Comparison of ENCODE assay signal across 14 mouse cellular contexts in the genomic region with DNA sequence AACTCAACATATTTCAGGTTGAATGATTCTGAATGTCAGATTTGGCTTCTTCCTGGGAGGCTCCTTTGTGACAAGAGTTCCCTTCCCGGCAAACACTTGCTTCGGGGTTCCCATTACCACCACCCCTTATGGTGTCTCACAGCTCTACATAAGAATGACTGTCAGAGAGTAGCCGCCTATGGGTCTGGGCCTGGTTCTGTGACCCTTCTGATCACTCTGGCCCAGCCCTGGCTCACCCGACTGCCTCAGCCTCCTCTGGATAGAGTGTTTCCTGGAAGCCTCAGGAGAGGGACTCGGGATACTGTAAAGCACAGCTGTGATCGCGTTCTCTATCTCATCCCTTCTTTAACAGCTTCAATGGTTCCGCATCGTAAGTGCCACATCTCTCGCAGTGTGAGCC.
A peak's percentile ranks its signal among the peaks of the same experiment; 100 is the strongest.
DNase-seq lines count a peak whose midpoint lies in the region; ATAC-seq lines count a peak whose summit lies in the region.
"Had no signal": no experiment of that assay in that cellular context is flagged by ENCODE, and none has a peak within 500 bp of the region (broad histone marks: within the 10 kb centered on the region; RNA-seq: fewer than 3 reads in every experiment).

No protein-coding gene starts in this region.

- H3K4me2 ChIP-seq in limb, embryonic 12.5 days = no peak overlapping the region
- H3K4me2 ChIP-seq in forebrain, embryonic 14.5 days (ENCODE audit: low read length) = no peak overlapping the region
- no peak overlapping the region for H3K4me2 ChIP-seq in midbrain, embryonic 14.5 days (ENCODE audit: low read length)
- H3K4me2 ChIP-seq: limb, embryonic 13.5 days had no signal

- H3K9me3 ChIP-seq in limb, embryonic 12.5 days = no peaks in the 10 kb centered on the region
- no peaks in the 10 kb centered on the region for H3K9me3 ChIP-seq in limb, embryonic 10.5 days (replicated peaks)
- no peaks in the 10 kb centered on the region for H3K9me3 ChIP-seq in embryonic facial prominence, embryonic 10.5 days
- no peaks in the 10 kb centered on the region for H3K9me3 ChIP-seq in forebrain, embryonic 14.5 days (replicated peaks; ENCODE audit: control insufficient read depth, low read length)
- no peaks in the 10 kb centered on the region for H3K9me3 ChIP-seq in midbrain, embryonic 14.5 days (ENCODE audit: control insufficient read depth, low read length)
- H3K9me3 ChIP-seq: limb, embryonic 13.5 days had no signal

- H3K36me3 ChIP-seq in limb, embryonic 12.5 days = no peaks in the 10 kb centered on the region
- H3K36me3 ChIP-seq in limb, embryonic 10.5 days = no peaks in the 10 kb centered on the region
- no peaks in the 10 kb centered on the region for H3K36me3 ChIP-seq in embryonic facial prominence, embryonic 10.5 days (replicated peaks)
- H3K36me3 ChIP-seq in forebrain, embryonic 14.5 days (ENCODE audit: control insufficient read depth, insufficient read depth, low read length) = no peaks in the 10 kb centered on the region
- H3K36me3 ChIP-seq in midbrain, embryonic 14.5 days (ENCODE audit: control insufficient read depth, insufficient read depth, low read length) = no peaks in the 10 kb centered on the region
- H3K36me3 ChIP-seq: limb, embryonic 13.5 days had no signal

- no peak overlapping the region for H3K4me3 ChIP-seq in limb, embryonic 12.5 days (replicated peaks)
- H3K4me3 ChIP-seq in limb, embryonic 10.5 days = no peak overlapping the region
- no peak overlapping the region for H3K4me3 ChIP-seq in embryonic facial prominence, embryonic 10.5 days
- H3K4me3 ChIP-seq in forebrain, embryonic 14.5 days (ENCODE audit: low read depth, low read length) = no peak overlapping the region
- H3K4me3 ChIP-seq in midbrain, embryonic 14.5 days (replicated peaks; ENCODE audit: low read depth, low read length) = no peak overlapping the region
- H3K4me3 ChIP-seq: gastrocnemius, adult 2 months; left cerebral cortex, adult 2 months; limb, embryonic 13.5 days had no signal

- no peak overlapping the region for H3K9ac ChIP-seq in limb, embryonic 12.5 days (replicated peaks)
- H3K9ac ChIP-seq in forebrain, embryonic 14.5 days (ENCODE audit: low read length) = no peak overlapping the region
- no peak overlapping the region for H3K9ac ChIP-seq in midbrain, embryonic 14.5 days (replicated peaks; ENCODE audit: low read length)
- H3K9ac ChIP-seq: limb, embryonic 13.5 days had no signal

- no peaks in the 10 kb centered on the region for H3K27me3 ChIP-seq in limb, embryonic 12.5 days
- H3K27me3 ChIP-seq in limb, embryonic 10.5 days (ENCODE audit: low read depth, poor library complexity, severe bottlenecking) = no peaks in the 10 kb centered on the region
- H3K27me3 ChIP-seq in embryonic facial prominence, embryonic 10.5 days (replicated peaks; ENCODE audit: low read depth, poor library complexity, severe bottlenecking) = no peaks in the 10 kb centered on the region
- H3K27me3 ChIP-seq in forebrain, embryonic 14.5 days (replicated peaks; ENCODE audit: control insufficient read depth, insufficient read depth, low read length) = no peaks in the 10 kb centered on the region
- no peaks in the 10 kb centered on the region for H3K27me3 ChIP-seq in midbrain, embryonic 14.5 days (ENCODE audit: control insufficient read depth, insufficient read depth, low read length)
- H3K27me3 ChIP-seq: limb, embryonic 13.5 days had no signal

- ATAC-seq in limb, embryonic 12.5 days (ENCODE audit: insufficient number of reproducible peaks, insufficient read depth, low FRiP score, low TSS enrichment, low read depth) = no peak
- 0 out of 2 replicates have a peak, but pooled peaks have one; percentile 44 for ATAC-seq in forebrain, embryonic 14.5 days
- ATAC-seq in midbrain, embryonic 14.5 days (ENCODE audit: low FRiP score, low TSS enrichment) = no peak

- H3K27ac ChIP-seq in limb, embryonic 12.5 days = peak overlapping the region; percentile 60; the same call in 1 of the 2 replicates
- no peak overlapping the region for H3K27ac ChIP-seq in limb, embryonic 10.5 days
- H3K27ac ChIP-seq in embryonic facial prominence, embryonic 10.5 days (replicated peaks) = peak overlapping the region; percentile 66
- no peak overlapping the region for H3K27ac ChIP-seq in forebrain, embryonic 14.5 days (ENCODE audit: low read depth, low read length)
- no peak overlapping the region for H3K27ac ChIP-seq in midbrain, embryonic 14.5 days (replicated peaks; ENCODE audit: low read depth, low read length)
- H3K27ac ChIP-seq: gastrocnemius, adult 2 months; left cerebral cortex, adult 2 months had no signal

- WGBS in limb, embryonic 12.5 days = 63% methylated on average over 10 of the region's 10 CpGs
- WGBS in limb, embryonic 10.5 days = 69% methylated on average over 10 of the region's 10 CpGs
- WGBS in embryonic facial prominence, embryonic 10.5 days = 54% methylated on average over 10 of the region's 10 CpGs
- WGBS in forebrain, embryonic 14.5 days = 42% methylated on average over 10 of the region's 10 CpGs
- WGBS in midbrain, embryonic 14.5 days = 40% methylated on average over 10 of the region's 10 CpGs

- no peak for DNase-seq in limb, embryonic 10.5 days (ENCODE audit: low spot score)
- DNase-seq in embryonic facial prominence, embryonic 10.5 days (ENCODE audit: low spot score) = peak; percentile 11
- DNase-seq in forebrain, embryonic 14.5 days (ENCODE audit: low spot score) = no peak
- DNase-seq in midbrain, embryonic 14.5 days = peak; percentile 30
- DNase-seq in spleen, adult 18-20 months = no peak
- no peak for DNase-seq in layer of hippocampus, adult 18-20 months (ENCODE audit: low spot score in 2 of 2)
- DNase-seq: cerebellum, adult 11-12 months; gastrocnemius, adult 2 months; heart, adult 11 months; right cerebral cortex, postnatal 14 days; thymus, postnatal 4 days had no signal

- peaks cover 25% of the 10 kb centered on the region for H3K4me1 ChIP-seq in limb, embryonic 12.5 days (replicated peaks)
- peaks cover 20% of the 10 kb centered on the region for H3K4me1 ChIP-seq in limb, embryonic 10.5 days
- H3K4me1 ChIP-seq in embryonic facial prominence, embryonic 10.5 days = peaks cover 19% of the 10 kb centered on the region
- no peaks in the 10 kb centered on the region for H3K4me1 ChIP-seq in forebrain, embryonic 14.5 days (ENCODE audit: control insufficient read depth, insufficient read depth, low read length)
- 0 out of 2 replicates have a peak, but pooled peaks cover 4% of the 10 kb centered on the region for H3K4me1 ChIP-seq in midbrain, embryonic 14.5 days (ENCODE audit: control insufficient read depth, insufficient read depth, low read length)

Comparison
In these comparisons a context has a peak if more than half of its experiments do, and no peak if none do; other contexts are left out.
1. H3K27ac ChIP-seq: peak in limb, embryonic 12.5 days (single experiment) and embryonic facial prominence, embryonic 10.5 days (single experiment); none in limb, embryonic 10.5 days (single experiment), forebrain, embryonic 14.5 days (single experiment) and midbrain, embryonic 14.5 days (single experiment).
2. DNase-seq: peak in embryonic facial prominence, embryonic 10.5 days (single experiment) and midbrain, embryonic 14.5 days (single experiment); none in limb, embryonic 10.5 days (single experiment), forebrain, embryonic 14.5 days (single experiment), spleen, adult 18-20 months (0 of 2) and layer of hippocampus, adult 18-20 months (0 of 2).